Mouse (Mus musculus) intestine, embryonic 14.5 days (tissue): ENCODE results near the gene Rbbp4. TPM values are rescaled to one million over a fixed set of nuclear protein-coding genes. Genes with fewer than 3 reads are reported as not detected.
"Not testable (repeated sequence)": the region's sequence is repeated elsewhere in the genome, so short reads cannot be mapped to it uniquely, and the experiment has no call there.

Experiments
- ATAC-seq: fragments of 200-750 bp; cut with Nextera tagmentation; replicated peaks from 2 replicates; pipeline ENCODE4 v1.8.0; 2017; ENCODE audit warnings: low read depth, moderate number of reproducible peaks, moderate TSS enrichment, moderate library complexity; ENCODE audit not compliant: low FRiP score, low TSS enrichment
- DNase-seq: peaks from one replicate; pipeline ENCODE4 v3.0.0-alpha.2; 2018; ENCODE audit warnings: low spot score
- H3K27ac ChIP-seq: fragments of 300-500 bp; sonication (generic); 2 replicates; pipeline ENCODE4 v1.5.1; 2014; ENCODE audit warnings: low read depth, mild to moderate bottlenecking, control low read depth
- H3K27me3 ChIP-seq: fragments of 300-500 bp; sonication (generic); replicated peaks from 2 replicates; pipeline ENCODE4 v1.6.1; 2014; ENCODE audit warnings: low read length, control low read depth; ENCODE audit not compliant: control insufficient read depth, insufficient read depth
- H3K36me3 ChIP-seq: fragments of 300-500 bp; sonication (generic); 2 replicates; pipeline ENCODE4 v1.6.1; 2014; ENCODE audit warnings: low read length, control low read depth; ENCODE audit not compliant: control insufficient read depth, insufficient read depth
- H3K4me1 ChIP-seq: fragments of 300-500 bp; sonication (generic); replicated peaks from 2 replicates; pipeline ENCODE4 v1.6.1; 2014; ENCODE audit warnings: low read length, control low read depth, mixed read lengths; ENCODE audit not compliant: control insufficient read depth, insufficient read depth
- H3K4me2 ChIP-seq: fragments of 300-500 bp; sonication (generic); 2 replicates; pipeline ENCODE4 v1.6.1; 2014; ENCODE audit warnings: low read length
- H3K4me3 ChIP-seq: fragments of 300-500 bp; sonication (generic); 2 replicates; pipeline ENCODE4 v1.5.1; 2014; ENCODE audit warnings: low read depth, low read length, control low read depth, mixed read lengths
- H3K9ac ChIP-seq: fragments of 300-500 bp; sonication (generic); 2 replicates; pipeline ENCODE4 v1.6.1; 2014; ENCODE audit warnings: mild to moderate bottlenecking, low read length
- H3K9me3 ChIP-seq: fragments of 300-500 bp; sonication (generic); 2 replicates; pipeline ENCODE4 v1.6.1; 2016; ENCODE audit warnings: low read length, control low read depth; ENCODE audit not compliant: control insufficient read depth
- WGBS: fragments of 180-500 bp; shearing (Covaris S2); extraction: QIAGEN DNeasy Blood & Tissue Kit; methylation state at CpG from one replicate; pipeline ENCODE4 v1.1.7; 2014; 5-methylcytosine and 5-hydroxymethylcytosine counted together
- polyA plus RNA-seq: library from polyadenylated mRNA; unstranded; fragments of >200 nt; fragmentation: Nextera tagmentation; extraction: Ambion mirVana; gene quantifications from 2 replicates; pipeline ENCODE4 v1.2.1, GENCODE M21; 2014

The Rbbp4 gene
- polyA plus RNA-seq, 1 experiment from 2014 or later: 333 TPM

DNA sequence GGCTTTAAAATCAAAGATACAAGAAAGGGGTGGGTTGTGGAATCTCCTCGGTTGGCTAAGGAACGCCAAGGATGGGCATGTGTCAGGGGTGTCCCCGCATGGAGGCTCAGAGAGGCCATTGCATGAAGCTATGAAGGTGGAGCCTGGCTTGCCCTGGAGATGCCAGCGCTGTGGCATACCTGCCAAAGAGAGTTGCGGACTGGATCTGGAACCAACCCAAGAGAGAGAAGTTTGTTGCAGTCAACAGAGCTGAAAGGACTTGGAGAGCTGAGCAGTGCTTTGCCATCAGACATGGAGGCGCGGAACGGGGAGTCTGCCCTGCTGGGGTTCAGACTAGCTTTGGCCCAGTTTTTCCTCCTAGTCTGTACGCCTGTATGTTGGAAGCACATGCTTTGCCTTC is 28.3 kb upstream of the Rbbp4 start:
- 93% methylated on average over 9 of the region's 9 CpGs for WGBS
- Histone ChIP-seq H3K27me3 (no peaks in the 10 kb centered on the region), H3K27ac (no peak overlapping the region), H3K9ac (no peak overlapping the region), H3K4me2 (no peak overlapping the region), H3K4me3 (no peak overlapping the region), H3K4me1 (0 out of 2 replicates have a peak, but pooled peaks cover 3% of the 10 kb centered on the region), H3K9me3 (no peaks in the 10 kb centered on the region), H3K36me3 (peaks cover 14% of the 10 kb centered on the region)
- ATAC-seq (no peak), DNase-seq (no peak)

DNA sequence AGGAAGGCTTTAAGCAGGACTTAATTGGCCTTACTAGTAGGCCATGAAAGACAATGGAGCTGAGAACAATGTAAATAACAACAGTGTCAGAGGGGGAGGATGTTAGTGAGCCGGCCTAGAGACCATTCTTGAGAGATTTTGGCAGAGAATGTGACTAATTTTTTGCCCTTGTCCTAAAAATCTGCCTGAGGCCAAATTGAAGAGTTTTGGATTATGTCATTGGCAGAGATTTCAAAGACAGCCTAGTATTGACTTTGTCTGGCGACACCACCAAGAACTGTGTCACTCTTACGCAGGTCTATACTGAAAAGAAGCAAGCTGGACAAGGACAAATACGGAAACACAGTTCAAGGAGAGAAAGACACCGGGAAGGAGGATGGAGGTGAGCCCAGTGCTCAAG is 27.6 kb upstream of the Rbbp4 start:
- H3K4me1 ChIP-seq: 0 out of 2 replicates have a peak, but pooled peaks cover 3% of the 10 kb centered on the region
- ATAC-seq: no peak
- H3K9me3 ChIP-seq: no peaks in the 10 kb centered on the region
- no peaks in the 10 kb centered on the region for H3K27me3 ChIP-seq
- no peak overlapping the region for H3K9ac ChIP-seq
- peaks cover 14% of the 10 kb centered on the region for H3K36me3 ChIP-seq
- 83% methylated on average over 5 of the region's 5 CpGs for WGBS
- DNase-seq: no peak
- no peak overlapping the region for H3K4me3 ChIP-seq
- H3K4me2 ChIP-seq: no peak overlapping the region
- no peak overlapping the region for H3K27ac ChIP-seq

DNA sequence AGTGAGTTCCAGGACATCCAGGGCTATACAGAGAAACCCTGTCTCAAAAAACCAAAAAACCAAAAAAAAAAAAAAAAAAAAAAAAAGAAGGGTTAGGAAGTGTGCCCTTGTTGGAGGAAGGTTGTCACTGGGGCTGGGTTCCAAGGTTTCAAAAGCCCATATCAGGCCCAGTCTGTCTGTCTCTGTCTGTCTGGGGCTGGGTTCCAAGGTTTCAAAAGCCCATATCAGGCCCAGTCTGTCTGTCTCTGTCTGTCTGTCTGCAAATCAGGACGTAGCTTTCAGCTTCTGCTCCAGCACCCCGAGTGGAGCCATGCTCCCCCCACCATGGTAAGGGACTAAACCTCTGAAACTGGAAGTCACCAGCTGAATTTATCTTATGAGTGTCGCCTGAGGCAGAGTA is 27.1 kb upstream of the Rbbp4 start:
- H3K27ac ChIP-seq, ATAC-seq, H3K27me3 ChIP-seq, DNase-seq, H3K9ac ChIP-seq, H3K4me2 ChIP-seq, H3K4me1 ChIP-seq, H3K4me3 ChIP-seq, H3K9me3 ChIP-seq: not testable (repeated sequence)
- WGBS: 83% methylated on average over 3 of the region's 3 CpGs
- peaks cover 14% of the 10 kb centered on the region for H3K36me3 ChIP-seq

DNA sequence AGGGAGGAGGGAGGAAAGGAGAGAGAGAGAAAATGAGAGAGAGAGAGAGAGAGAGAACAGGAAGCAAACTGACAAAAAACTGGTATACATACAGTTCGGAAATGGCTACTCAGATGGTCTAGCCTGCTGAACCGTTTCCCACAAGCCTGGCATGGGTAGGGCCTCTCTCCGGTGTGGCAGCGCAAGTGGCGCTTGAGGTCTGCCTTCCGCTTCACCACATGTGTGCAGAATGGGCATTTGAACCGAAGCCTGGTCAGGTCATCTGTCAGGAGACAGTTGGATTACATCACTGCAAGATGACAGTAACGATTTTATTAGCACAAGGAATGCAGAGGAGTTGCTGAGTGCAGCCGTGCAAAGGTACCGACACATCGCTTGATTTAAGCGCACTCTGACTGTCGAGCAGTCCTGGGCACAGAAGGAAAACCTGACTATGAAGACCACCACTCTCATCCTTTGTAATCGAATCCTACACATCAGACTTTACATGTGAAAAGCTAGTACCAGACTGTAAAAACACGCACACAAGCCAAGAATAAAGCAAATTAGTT is 22.5 kb upstream of the Rbbp4 start:
- Histone ChIP-seq H3K4me3 (no peak overlapping the region), H3K4me1 (no peaks in the 10 kb centered on the region), H3K4me2 (no peak overlapping the region), H3K9me3 (no peaks in the 10 kb centered on the region), H3K36me3 (peaks cover 40% of the 10 kb centered on the region), H3K9ac (no peak overlapping the region), H3K27ac (no peak overlapping the region), H3K27me3 (no peaks in the 10 kb centered on the region)
- WGBS: 63% methylated on average over 15 of the region's 15 CpGs
- DNase-seq (no peak), ATAC-seq (no peak)

DNA sequence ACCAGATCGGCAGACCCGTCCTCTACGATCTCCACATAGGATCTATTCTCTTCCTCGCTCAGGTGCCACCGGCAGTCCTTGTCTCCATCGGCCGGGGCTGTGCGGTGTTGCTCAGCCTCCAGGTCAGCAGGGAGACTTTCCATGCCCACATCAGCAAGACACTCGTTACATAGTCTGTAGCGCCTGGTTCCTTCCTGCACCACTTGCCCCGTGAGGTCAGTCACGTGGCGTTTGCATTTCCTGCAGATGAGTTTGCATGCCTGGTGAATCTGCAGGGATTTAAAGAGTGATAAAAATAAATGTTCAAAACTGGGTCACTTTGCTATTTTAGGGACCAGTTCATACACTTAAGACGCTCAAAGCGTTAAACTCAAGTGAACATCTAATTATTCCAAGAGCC is 19.1 kb upstream of the Rbbp4 start:
- Histone ChIP-seq H3K36me3 (peaks cover 35% of the 10 kb centered on the region), H3K4me2 (no peak overlapping the region), H3K9me3 (no peaks in the 10 kb centered on the region), H3K4me3 (no peak overlapping the region), H3K27me3 (no peaks in the 10 kb centered on the region), H3K27ac (no peak overlapping the region), H3K9ac (no peak overlapping the region), H3K4me1 (no peaks in the 10 kb centered on the region)
- DNase-seq (no peak), ATAC-seq (no peak)
- WGBS: 76% methylated on average over 15 of the region's 15 CpGs

DNA sequence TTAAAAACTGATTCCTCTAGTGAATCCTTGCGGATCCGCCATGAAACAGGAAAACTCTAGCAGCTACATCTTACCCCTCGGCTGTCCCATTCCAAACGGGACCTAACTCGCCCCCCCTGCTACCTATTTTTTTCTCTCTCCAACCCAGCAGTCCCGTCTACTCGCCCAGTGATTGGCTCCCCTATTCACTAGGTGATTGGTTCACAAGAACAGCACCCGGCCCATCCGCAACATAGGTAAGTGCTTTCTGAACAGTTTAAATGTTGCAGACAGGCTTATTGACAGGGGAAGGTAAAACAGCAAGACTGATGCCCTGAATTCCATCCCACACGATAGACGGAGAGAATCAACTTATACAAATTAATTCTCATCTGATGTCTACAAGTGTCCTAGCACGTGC is 18.0 kb upstream of the Rbbp4 start:
- ATAC-seq (no peak), DNase-seq (no peak)
- Histone ChIP-seq H3K4me2 (no peak overlapping the region), H3K36me3 (peaks cover 35% of the 10 kb centered on the region), H3K27me3 (no peaks in the 10 kb centered on the region), H3K4me3 (no peak overlapping the region), H3K27ac (no peak overlapping the region), H3K9me3 (no peaks in the 10 kb centered on the region), H3K9ac (no peak overlapping the region), H3K4me1 (no peaks in the 10 kb centered on the region)
- WGBS: 90% methylated on average over 12 of the region's 12 CpGs

DNA sequence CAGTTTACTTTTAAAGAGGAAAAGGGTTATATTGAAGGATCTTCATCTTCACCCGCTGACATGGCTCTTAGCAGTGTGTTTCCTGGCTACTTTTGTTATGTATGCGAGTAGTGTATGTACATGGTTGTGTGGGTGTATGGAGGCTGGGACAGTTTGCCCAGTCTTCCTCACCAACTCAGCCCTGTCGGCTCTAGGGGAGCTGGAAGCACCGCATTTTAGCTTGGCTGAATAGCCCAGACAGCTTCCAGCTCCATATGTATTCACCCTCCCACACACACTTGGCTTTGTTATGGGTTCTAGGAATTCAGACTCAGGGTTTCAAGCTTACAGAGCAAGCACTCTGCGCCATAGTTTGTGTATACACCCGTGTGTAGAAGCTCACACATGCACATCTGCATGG is 15.9 kb upstream of the Rbbp4 start:
- H3K36me3 ChIP-seq: peaks cover 35% of the 10 kb centered on the region
- WGBS: 74% methylated on average over 6 of the region's 6 CpGs
- H3K9me3 ChIP-seq: no peaks in the 10 kb centered on the region
- no peaks in the 10 kb centered on the region for H3K27me3 ChIP-seq
- H3K4me2 ChIP-seq: no peak overlapping the region
- ATAC-seq (no peak), DNase-seq (no peak)
- no peak overlapping the region for H3K27ac ChIP-seq
- H3K4me3 ChIP-seq: no peak overlapping the region
- H3K9ac ChIP-seq: no peak overlapping the region
- H3K4me1 ChIP-seq: no peaks in the 10 kb centered on the region

DNA sequence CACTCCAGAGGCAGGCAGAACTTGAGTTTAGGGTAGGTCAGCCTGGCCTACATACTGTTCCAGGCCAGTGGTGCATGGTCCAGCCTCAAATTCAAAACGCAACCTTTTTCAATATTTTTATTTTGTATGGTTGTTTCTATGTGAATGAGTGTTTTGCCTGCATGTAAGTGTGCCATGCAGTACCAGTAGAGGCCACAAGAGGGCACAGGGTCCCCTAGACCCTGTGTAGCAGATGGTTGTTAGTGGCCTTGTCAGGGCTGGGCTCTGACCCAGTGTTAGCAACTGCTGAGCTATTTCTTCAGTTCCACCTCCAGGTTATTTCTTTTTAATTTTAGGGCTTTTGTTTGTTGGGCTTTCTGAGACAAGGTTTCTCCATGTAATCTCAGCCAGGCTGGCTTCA is 15.5 kb upstream of the Rbbp4 start:
- no peak overlapping the region for H3K4me2 ChIP-seq
- no peaks in the 10 kb centered on the region for H3K27me3 ChIP-seq
- peak; percentile 94 for DNase-seq
- H3K9me3 ChIP-seq: no peaks in the 10 kb centered on the region
- 8% methylated on average over 1 of the region's 1 CpGs for WGBS
- H3K4me3 ChIP-seq: no peak overlapping the region
- peak; percentile 84 for ATAC-seq
- H3K27ac ChIP-seq: no peak overlapping the region
- H3K9ac ChIP-seq: no peak overlapping the region
- peaks cover 33% of the 10 kb centered on the region for H3K36me3 ChIP-seq
- no peaks in the 10 kb centered on the region for H3K4me1 ChIP-seq

DNA sequence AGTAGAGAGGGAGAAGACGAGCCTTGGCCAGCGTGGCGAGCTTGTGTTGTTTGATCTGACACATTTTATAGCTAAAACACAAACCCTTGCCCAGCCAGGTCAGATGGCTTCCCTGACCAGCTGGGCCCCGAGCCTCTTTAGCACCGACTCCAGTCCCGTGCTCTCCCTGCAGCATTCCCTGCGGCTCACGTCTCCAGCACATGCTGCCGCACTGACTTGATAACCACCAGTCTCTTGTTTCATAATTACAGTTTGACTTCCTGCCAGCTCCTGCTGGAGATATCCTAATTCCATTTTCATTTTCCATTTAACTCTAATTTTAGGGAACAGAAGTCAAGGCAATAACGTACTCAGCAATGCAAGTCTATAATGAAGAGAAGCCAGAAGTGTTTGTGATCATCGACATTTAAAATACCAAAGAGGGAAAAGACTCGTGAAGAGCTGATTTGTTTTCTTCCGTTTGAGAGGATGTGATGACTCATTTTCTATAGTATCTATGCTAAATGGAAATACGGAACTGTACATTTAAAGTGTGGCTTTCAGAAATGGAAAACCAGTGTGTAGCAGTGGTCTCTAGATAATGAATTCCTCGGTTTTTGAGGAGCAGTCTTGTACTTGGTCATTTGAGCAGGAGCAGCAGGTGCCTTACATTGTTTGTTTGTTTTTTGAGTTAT is 11.4 kb upstream of the Rbbp4 start:
- Histone ChIP-seq H3K27ac (no peak overlapping the region), H3K4me1 (no peaks in the 10 kb centered on the region), H3K4me3 (no peak overlapping the region), H3K4me2 (no peak overlapping the region), H3K9me3 (no peaks in the 10 kb centered on the region), H3K27me3 (no peaks in the 10 kb centered on the region), H3K36me3 (peaks cover 36% of the 10 kb centered on the region), H3K9ac (no peak overlapping the region)
- WGBS: 83% methylated on average over 15 of the region's 15 CpGs
- ATAC-seq (no peak), DNase-seq (no peak)
